Mouse (Mus musculus) kidney, embryonic 14.5 days (tissue): ENCODE results near the gene Banf2. TPM values are rescaled to one million over a fixed set of nuclear protein-coding genes. Genes with fewer than 3 reads are reported as not detected.

Source experiments
- ATAC-seq: fragments of 200-750 bp; cut with Nextera tagmentation; 2 replicates; pipeline ENCODE4 v1.8.0; 2017; ENCODE audit warnings: moderate number of reproducible peaks, mild to moderate bottlenecking, moderate TSS enrichment, moderate library complexity; ENCODE audit not compliant: low FRiP score, low TSS enrichment
- H3K27ac ChIP-seq: fragments of 300-500 bp; sonication (generic); 2 replicates; pipeline ENCODE4 v1.5.1; 2014; ENCODE audit warnings: low read depth, mild to moderate bottlenecking, low read length, moderate library complexity, mixed read lengths
- H3K27me3 ChIP-seq: fragments of 300-500 bp; sonication (generic); 2 replicates; pipeline ENCODE4 v1.6.1; 2014; ENCODE audit warnings: mild to moderate bottlenecking, low read length; ENCODE audit not compliant: control insufficient read depth, insufficient read depth
- H3K36me3 ChIP-seq: fragments of 300-500 bp; sonication (generic); 2 replicates; pipeline ENCODE4 v1.6.1; 2014; ENCODE audit warnings: low read length, mixed read lengths; ENCODE audit not compliant: control insufficient read depth, insufficient read depth
- H3K4me1 ChIP-seq: fragments of 300-500 bp; sonication (generic); 2 replicates; pipeline ENCODE4 v1.6.1; 2014; ENCODE audit warnings: low read length, mixed read lengths; ENCODE audit not compliant: control insufficient read depth, insufficient read depth
- H3K4me2 ChIP-seq: fragments of 300-500 bp; sonication (generic); replicated peaks from 2 replicates; pipeline ENCODE4 v1.6.1; 2014; ENCODE audit warnings: low read depth, mild to moderate bottlenecking, low read length
- H3K4me3 ChIP-seq: fragments of 300-500 bp; sonication (generic); 2 replicates; pipeline ENCODE4 v1.5.1; 2014; ENCODE audit warnings: mild to moderate bottlenecking, low read length
- H3K9ac ChIP-seq: fragments of 300-500 bp; sonication (generic); 2 replicates; pipeline ENCODE4 v1.6.1; 2014; ENCODE audit warnings: low read depth, mild to moderate bottlenecking, low read length, moderate library complexity
- H3K9me3 ChIP-seq: fragments of 300-500 bp; sonication (generic); 2 replicates; pipeline ENCODE4 v1.6.1; 2016; ENCODE audit warnings: low read length; ENCODE audit not compliant: control insufficient read depth
- WGBS: fragments of 180-500 bp; shearing (Covaris S2); extraction: QIAGEN DNeasy Blood & Tissue Kit; methylation state at CpG from one replicate; pipeline ENCODE4 v1.1.7; 2014; 5-methylcytosine and 5-hydroxymethylcytosine counted together
- polyA plus RNA-seq: library from polyadenylated mRNA; unstranded; fragments of >200 nt; fragmentation: Nextera tagmentation; extraction: Ambion mirVana; gene quantifications from 2 replicates; pipeline ENCODE4 v1.2.1, GENCODE M21; 2014

Banf2 gene
- not detected in 2 replicates for polyA plus RNA-seq

GRCm38 (mm10) chr2:144032664-144033063 is at the start of gene Banf2:
Gene Banf2 (plus strand): TSS chr2:144033059.
- Histone ChIP-seq H3K4me1 (no peaks in the 10 kb centered on the region), H3K4me3 (no peak within 1 kb of the TSS), H3K9ac (no peak within 1 kb of the TSS), H3K27me3 (no peaks in the 10 kb centered on the region), H3K27ac (no peak within 1 kb of the TSS), H3K4me2 (no peak within 1 kb of the TSS), H3K9me3 (no peaks in the 10 kb centered on the region), H3K36me3 (no peaks in the 10 kb centered on the region)
- WGBS: 96% methylated on average over 2 of the region's 2 CpGs
- no peak for ATAC-seq

- no peak for ATAC-seq
- H3K4me2 ChIP-seq: no peak overlapping the region
- H3K27ac ChIP-seq: no peak overlapping the region
- H3K4me1 ChIP-seq: no peaks in the 10 kb centered on the region
- H3K4me3 ChIP-seq: no peak overlapping the region
- no peaks in the 10 kb centered on the region for H3K9me3 ChIP-seq
- H3K36me3 ChIP-seq: peaks cover 23% of the 10 kb centered on the region
- 51% methylated on average over 2 of the region's 2 CpGs for WGBS
- no peak overlapping the region for H3K9ac ChIP-seq
- no peaks in the 10 kb centered on the region for H3K27me3 ChIP-seq
These were observed 49.4 kb upstream of the Banf2 start for GRCm38 (mm10) chr2:143983482-143983881.

GRCm38 (mm10) chr2:143987485-143987884 is 45.4 kb upstream of the Banf2 start:
- Histone ChIP-seq H3K27me3 (no peaks in the 10 kb centered on the region), H3K36me3 (peaks cover 13% of the 10 kb centered on the region; the same call in 1 of the 2 replicates), H3K4me3 (no peak overlapping the region), H3K9me3 (no peaks in the 10 kb centered on the region), H3K27ac (no peak overlapping the region), H3K4me2 (no peak overlapping the region), H3K9ac (no peak overlapping the region), H3K4me1 (peaks cover 8% of the 10 kb centered on the region)
- WGBS: 76% methylated on average over 2 of the region's 2 CpGs
- ATAC-seq: no peak

GRCm38 (mm10) chr2:143988016-143988415 is 44.8 kb upstream of the Banf2 start:
- Histone ChIP-seq H3K27ac (no peak overlapping the region), H3K9me3 (no peaks in the 10 kb centered on the region), H3K36me3 (peaks cover 13% of the 10 kb centered on the region; the same call in 1 of the 2 replicates), H3K4me2 (no peak overlapping the region), H3K4me1 (peaks cover 8% of the 10 kb centered on the region), H3K27me3 (no peaks in the 10 kb centered on the region), H3K9ac (no peak overlapping the region), H3K4me3 (no peak overlapping the region)
- ATAC-seq: no peak
- 91% methylated on average over 3 of the region's 3 CpGs for WGBS

- Histone ChIP-seq H3K4me3 (no peak overlapping the region), H3K36me3 (peaks cover 6% of the 10 kb centered on the region; the same call in 1 of the 2 replicates), H3K4me2 (no peak overlapping the region), H3K4me1 (peaks cover 8% of the 10 kb centered on the region), H3K27ac (no peak overlapping the region), H3K9me3 (no peaks in the 10 kb centered on the region), H3K27me3 (no peaks in the 10 kb centered on the region), H3K9ac (no peak overlapping the region)
- 52% methylated on average over 1 of the region's 1 CpGs for WGBS
- ATAC-seq: no peak
These were observed 41.9 kb upstream of the Banf2 start for GRCm38 (mm10) chr2:143990997-143991396.

GRCm38 (mm10) chr2:143991964-143992672 is 40.7 kb upstream of the Banf2 start:
- H3K4me1 ChIP-seq: peaks cover 8% of the 10 kb centered on the region
- H3K4me3 ChIP-seq: no peak overlapping the region
- no peaks in the 10 kb centered on the region for H3K9me3 ChIP-seq
- ATAC-seq: no peak
- H3K27ac ChIP-seq: no peak overlapping the region
- 91% methylated on average over 7 of the region's 7 CpGs for whole genome bisulfite sequencing
- peaks cover 2% of the 10 kb centered on the region; the same call in 1 of the 2 replicates for H3K36me3 ChIP-seq
- H3K9ac ChIP-seq: no peak overlapping the region
- no peak overlapping the region for H3K4me2 ChIP-seq
- no peaks in the 10 kb centered on the region for H3K27me3 ChIP-seq

- H3K9ac ChIP-seq: no peak overlapping the region
- no peaks in the 10 kb centered on the region for H3K9me3 ChIP-seq
- 86% methylated on average over 1 of the region's 1 CpGs for WGBS
- H3K4me3 ChIP-seq: no peak overlapping the region
- no peak for ATAC-seq
- no peaks in the 10 kb centered on the region; the same call in 1 of the 2 replicates for H3K36me3 ChIP-seq
- H3K4me2 ChIP-seq: no peak overlapping the region
- no peaks in the 10 kb centered on the region for H3K27me3 ChIP-seq
- H3K27ac ChIP-seq: no peak overlapping the region
- peaks cover 8% of the 10 kb centered on the region for H3K4me1 ChIP-seq
These were observed 39.9 kb upstream of the Banf2 start for GRCm38 (mm10) chr2:143992977-143993376.

GRCm38 (mm10) chr2:144002229-144002984 is 30.5 kb upstream of the Banf2 start:
- Histone ChIP-seq H3K27me3 (no peaks in the 10 kb centered on the region), H3K4me1 (peaks cover 28% of the 10 kb centered on the region; the same call in 1 of the 2 replicates), H3K4me2 (no peak overlapping the region), H3K9ac (no peak overlapping the region), H3K4me3 (no peak overlapping the region), H3K36me3 (peaks cover 3% of the 10 kb centered on the region; the same call in 1 of the 2 replicates), H3K27ac (no peak overlapping the region), H3K9me3 (no peaks in the 10 kb centered on the region)
- WGBS: 82% methylated on average over 5 of the region's 5 CpGs
- ATAC-seq: no peak

- Histone ChIP-seq H3K4me3 (no peak overlapping the region), H3K4me1 (peaks cover 28% of the 10 kb centered on the region; the same call in 1 of the 2 replicates), H3K9ac (no peak overlapping the region), H3K9me3 (no peaks in the 10 kb centered on the region), H3K4me2 (no peak overlapping the region), H3K27me3 (no peaks in the 10 kb centered on the region), H3K36me3 (peaks cover 6% of the 10 kb centered on the region; the same call in 1 of the 2 replicates), H3K27ac (no peak overlapping the region)
- WGBS: 74% methylated on average over 2 of the region's 2 CpGs
- ATAC-seq: no peak
These were observed 29.3 kb upstream of the Banf2 start for GRCm38 (mm10) chr2:144003544-144003943.
